Mouse (Mus musculus) left cerebral cortex, adult 9 months (tissue): ENCODE results near the gene Fstl5.

Experiments used
- DNase-seq, 2 experiments: peaks; one replicate each; pipeline ENCODE4 v3.0.0; 2022; ENCODE audit warnings: low spot score in 2 of 2

The Fstl5 gene

GRCm38 (mm10) chr3:76074060-76074707 lies at the start of gene Fstl5:
Gene Fstl5 (plus strand): TSS chr3:76074270.
- DNase-seq, result peak; percentile 33 to 69

- no peak for DNase-seq
These were observed 48.5 kb upstream of the Fstl5 start for GRCm38 (mm10) chr3:76025523-76025922.

- no peak for DNase-seq
These were observed 22.9 kb upstream of the Fstl5 start for GRCm38 (mm10) chr3:76051124-76051523.

GRCm38 (mm10) chr3:76061996-76062395 lies 12.1 kb upstream of the Fstl5 start:
- DNase-seq, result no peak

GRCm38 (mm10) chr3:76067920-76068319 lies 6.2 kb upstream of the Fstl5 start:
- peak; percentile 22 to 54 for DNase-seq

GRCm38 (mm10) chr3:76072826-76073225 lies 1.2 kb upstream of the Fstl5 start:
- DNase-seq, result no peak

- peak in 1 of 2 experiments; percentile 14 for DNase-seq
These were observed 66.4 kb downstream of the Fstl5 start for GRCm38 (mm10) chr3:76140445-76140844.

GRCm38 (mm10) chr3:76147846-76148245 lies 73.8 kb downstream of the Fstl5 start:
- no peak for DNase-seq

GRCm38 (mm10) chr3:76238834-76239233 lies 164.8 kb downstream of the Fstl5 start:
- no peak for DNase-seq

- DNase-seq, result no peak
These were observed 177.3 kb downstream of the Fstl5 start for GRCm38 (mm10) chr3:76251385-76251784.

GRCm38 (mm10) chr3:76292993-76293392 lies 218.9 kb downstream of the Fstl5 start:
- no peak for DNase-seq

GRCm38 (mm10) chr3:76294394-76294793 lies 220.3 kb downstream of the Fstl5 start:
- DNase-seq, result no peak

- no peak for DNase-seq
These were observed 227.1 kb downstream of the Fstl5 start for GRCm38 (mm10) chr3:76301026-76301773.

GRCm38 (mm10) chr3:76316991-76317390 lies 242.9 kb downstream of the Fstl5 start:
- DNase-seq, result no peak

- DNase-seq, result no peak
These were observed 245.5 kb downstream of the Fstl5 start for GRCm38 (mm10) chr3:76319531-76319930.

- DNase-seq, result no peak
These were observed 248.4 kb downstream of the Fstl5 start for GRCm38 (mm10) chr3:76322431-76322830.

- DNase-seq, result no peak
These were observed 262.9 kb downstream of the Fstl5 start for GRCm38 (mm10) chr3:76336922-76337321.

- no peak for DNase-seq
These were observed 292.9 kb downstream of the Fstl5 start for GRCm38 (mm10) chr3:76367000-76367399.

- DNase-seq, result no peak
These were observed 295.8 kb downstream of the Fstl5 start for GRCm38 (mm10) chr3:76369910-76370309.

- peak in 1 of 2 experiments; percentile 6 for DNase-seq
These were observed 354.8 kb downstream of the Fstl5 start for GRCm38 (mm10) chr3:76428775-76429372.

- no peak for DNase-seq
These were observed 393.3 kb downstream of the Fstl5 start for GRCm38 (mm10) chr3:76467229-76467874.

GRCm38 (mm10) chr3:76468147-76468546 lies 394.1 kb downstream of the Fstl5 start:
- DNase-seq, result no peak
